Mouse (Mus musculus) heart, embryonic 13.5 days (tissue): ENCODE results near the gene Sdhaf1. TPM values are rescaled to one million over a fixed set of nuclear protein-coding genes. Genes with fewer than 3 reads are reported as not detected.

Experiments used
- ATAC-seq: fragments of 200-750 bp; cut with Nextera tagmentation; 2 replicates; pipeline ENCODE4 v1.8.0; 2017; ENCODE audit warnings: moderate TSS enrichment; ENCODE audit not compliant: insufficient number of reproducible peaks, low FRiP score, low TSS enrichment; ENCODE audit errors: extremely low read depth
- H3K27ac ChIP-seq: fragments of 300-500 bp; sonication (generic); replicated peaks from 2 replicates; pipeline ENCODE4 v1.5.1; 2015; ENCODE audit warnings: moderate library complexity, mild to moderate bottlenecking, inconsistent platforms
- H3K27me3 ChIP-seq: fragments of 300-500 bp; sonication (generic); replicated peaks from 2 replicates; pipeline ENCODE4 v1.6.1; 2015; ENCODE audit warnings: mild to moderate bottlenecking, inconsistent platforms
- H3K36me3 ChIP-seq: fragments of 300-500 bp; sonication (generic); 2 replicates; pipeline ENCODE4 v1.6.1; 2015; ENCODE audit warnings: mild to moderate bottlenecking, inconsistent platforms
- H3K4me1 ChIP-seq: fragments of 300-500 bp; sonication (generic); 2 replicates; pipeline ENCODE4 v1.6.1; 2015; ENCODE audit warnings: inconsistent platforms
- H3K4me2 ChIP-seq: fragments of 300-500 bp; sonication (generic); 2 replicates; pipeline ENCODE4 v1.6.1; 2015; ENCODE audit warnings: inconsistent platforms, mild to moderate bottlenecking, moderate library complexity
- H3K4me3 ChIP-seq: fragments of 300-500 bp; sonication (generic); 2 replicates; pipeline ENCODE4 v1.5.1; 2015; ENCODE audit warnings: moderate library complexity, mild to moderate bottlenecking, inconsistent platforms
- H3K9ac ChIP-seq: fragments of 300-500 bp; sonication (generic); 2 replicates; pipeline ENCODE4 v1.6.1; 2015; ENCODE audit warnings: inconsistent platforms, mild to moderate bottlenecking, moderate library complexity
- H3K9me3 ChIP-seq: fragments of 300-500 bp; sonication (generic); 2 replicates; pipeline ENCODE4 v1.6.1; 2016; ENCODE audit warnings: inconsistent platforms
- WGBS: fragments of 180-500 bp; shearing (Covaris S2); methylation state at CpG from one replicate; pipeline ENCODE4 v1.1.7; 2015; ENCODE audit warnings: mixed read lengths; 5-methylcytosine and 5-hydroxymethylcytosine counted together
- polyA plus RNA-seq: library from polyadenylated mRNA; unstranded; fragments of >200 nt; fragmentation: Nextera tagmentation; extraction: Ambion mirVana; gene quantifications from 2 replicates; pipeline ENCODE4 v1.2.1, GENCODE M21; 2015

The Sdhaf1 gene
- polyA plus RNA-seq, 1 experiment from 2014 or later, result 14.6 TPM

GRCm38 (mm10) chr7:30325364-30325763, 1.7 kb upstream of the Sdhaf1 start:
- ATAC-seq, result no peak
- Histone ChIP-seq H3K36me3 (no peaks in the 10 kb centered on the region), H3K27me3 (no peaks in the 10 kb centered on the region), H3K4me2 (no peak overlapping the region), H3K4me1 (peaks cover 38% of the 10 kb centered on the region), H3K4me3 (no peak overlapping the region), H3K27ac (no peak overlapping the region), H3K9ac (no peak overlapping the region), H3K9me3 (0 out of 2 replicates have a peak, but pooled peaks cover 4% of the 10 kb centered on the region)
- WGBS, result 44% methylated on average over 2 of the region's 2 CpGs

- ATAC-seq, result no peak
- H3K9me3 ChIP-seq, result 0 out of 2 replicates have a peak, but pooled peaks cover 4% of the 10 kb centered on the region
- WGBS, result 79% methylated on average over 5 of the region's 5 CpGs
- no peak overlapping the region for H3K4me3 ChIP-seq
- no peak overlapping the region for H3K27ac ChIP-seq
- H3K27me3 ChIP-seq, result no peaks in the 10 kb centered on the region
- H3K4me2 ChIP-seq, result no peak overlapping the region
- H3K36me3 ChIP-seq, result no peaks in the 10 kb centered on the region
- no peak overlapping the region for H3K9ac ChIP-seq
- peaks cover 38% of the 10 kb centered on the region for H3K4me1 ChIP-seq
Observed at GRCm38 (mm10) chr7:30324300-30324944, 727 bp upstream of the Sdhaf1 start.

- peak overlapping the region; percentile 92 for H3K4me2 ChIP-seq
- H3K36me3 ChIP-seq, result no peaks in the 10 kb centered on the region
- 0 out of 2 replicates have a peak, but pooled peaks cover 4% of the 10 kb centered on the region for H3K9me3 ChIP-seq
- peak overlapping the region; percentile 82 for H3K4me3 ChIP-seq
- H3K27ac ChIP-seq, result peak overlapping the region; percentile 93
- H3K4me1 ChIP-seq, result peaks cover 28% of the 10 kb centered on the region
- WGBS, result 33% methylated on average over 6 of the region's 6 CpGs
- no peaks in the 10 kb centered on the region for H3K27me3 ChIP-seq
- ATAC-seq, result no peak
- H3K9ac ChIP-seq, result peak overlapping the region; percentile 80
Observed at GRCm38 (mm10) chr7:30322865-30323264, 830 bp downstream of the Sdhaf1 start.

- ATAC-seq, result peak; percentile 94
- WGBS, result under 1% methylated on average over 20 of the region's 20 CpGs
- peaks cover 26% of the 10 kb centered on the region for H3K4me1 ChIP-seq
- no peaks in the 10 kb centered on the region for H3K27me3 ChIP-seq
- H3K36me3 ChIP-seq, result no peaks in the 10 kb centered on the region
- H3K9me3 ChIP-seq, result 0 out of 2 replicates have a peak, but pooled peaks cover 4% of the 10 kb centered on the region
- H3K4me3 ChIP-seq, result peak overlapping the region; percentile 82
- peak overlapping the region; percentile 93 for H3K9ac ChIP-seq
- H3K4me2 ChIP-seq, result peak overlapping the region; percentile 92
- H3K27ac ChIP-seq, result peak overlapping the region; percentile 93
Observed at GRCm38 (mm10) chr7:30322285-30322667, 1.4 kb downstream of the Sdhaf1 start.

GRCm38 (mm10) chr7:30321539-30322284, 2.0 kb downstream of the Sdhaf1 start, which contains the start of gene E130208F15Rik:
E130208F15Rik (plus strand) TSS chr7:30321740.
- ATAC-seq, result peak; percentile 12; the same call in 1 of the 2 replicates
- Histone ChIP-seq H3K27ac (peak within 1 kb of the TSS; percentile 93), H3K27me3 (no peaks in the 10 kb centered on the region), H3K4me3 (peak within 1 kb of the TSS; percentile 82), H3K9me3 (0 out of 2 replicates have a peak, but pooled peaks cover 4% of the 10 kb centered on the region), H3K4me1 (peaks cover 21% of the 10 kb centered on the region), H3K9ac (peak within 1 kb of the TSS; percentile 93), H3K4me2 (peak within 1 kb of the TSS; percentile 92), H3K36me3 (peaks cover 3% of the 10 kb centered on the region; the same call in 1 of the 2 replicates)
- under 1% methylated on average over 63 of the region's 63 CpGs for WGBS

GRCm38 (mm10) chr7:30320946-30321345, 2.7 kb downstream of the Sdhaf1 start:
- 0 out of 2 replicates have a peak, but pooled peaks cover 4% of the 10 kb centered on the region for H3K9me3 ChIP-seq
- WGBS, result 78% methylated on average over 2 of the region's 2 CpGs
- H3K4me1 ChIP-seq, result peaks cover 21% of the 10 kb centered on the region
- H3K9ac ChIP-seq, result peak overlapping the region; percentile 93
- H3K36me3 ChIP-seq, result peaks cover 4% of the 10 kb centered on the region; the same call in 1 of the 2 replicates
- H3K27ac ChIP-seq, result no peak overlapping the region
- peak overlapping the region; percentile 82 for H3K4me3 ChIP-seq
- no peaks in the 10 kb centered on the region for H3K27me3 ChIP-seq
- ATAC-seq, result no peak
- peak overlapping the region; percentile 92 for H3K4me2 ChIP-seq

GRCm38 (mm10) chr7:30318142-30318541, 5.6 kb downstream of the Sdhaf1 start:
- Histone ChIP-seq H3K9ac (no peak overlapping the region), H3K4me1 (peaks cover 29% of the 10 kb centered on the region), H3K4me3 (no peak overlapping the region), H3K9me3 (no peaks in the 10 kb centered on the region), H3K36me3 (peaks cover 4% of the 10 kb centered on the region; the same call in 1 of the 2 replicates), H3K4me2 (no peak overlapping the region), H3K27me3 (no peaks in the 10 kb centered on the region), H3K27ac (no peak overlapping the region)
- ATAC-seq, result no peak
- WGBS, result 87% methylated on average over 3 of the region's 3 CpGs

- no peak for ATAC-seq
- H3K4me3 ChIP-seq, result peak overlapping the region; percentile 50
- no peaks in the 10 kb centered on the region for H3K27me3 ChIP-seq
- 70% methylated on average over 13 of the region's 13 CpGs for WGBS
- H3K4me1 ChIP-seq, result peaks cover 15% of the 10 kb centered on the region
- H3K27ac ChIP-seq, result no peak overlapping the region
- H3K9ac ChIP-seq, result no peak overlapping the region
- peaks cover 22% of the 10 kb centered on the region for H3K36me3 ChIP-seq
- H3K4me2 ChIP-seq, result peak overlapping the region; percentile 68
- H3K9me3 ChIP-seq, result no peaks in the 10 kb centered on the region
Observed at GRCm38 (mm10) chr7:30315559-30316529, 7.9 kb downstream of the Sdhaf1 start.

- H3K27me3 ChIP-seq, result no peaks in the 10 kb centered on the region
- under 1% methylated on average over 9 of the region's 9 CpGs for WGBS
- H3K36me3 ChIP-seq, result peaks cover 27% of the 10 kb centered on the region
- H3K9me3 ChIP-seq, result no peaks in the 10 kb centered on the region
- H3K9ac ChIP-seq, result peak within 1 kb of the TSS; percentile 78
- H3K4me3 ChIP-seq, result peak within 1 kb of the TSS; percentile 50
- peak within 1 kb of the TSS; percentile 68 for H3K4me2 ChIP-seq
- ATAC-seq, result no peak; the same call in 1 of the 2 replicates
- peaks cover 17% of the 10 kb centered on the region for H3K4me1 ChIP-seq
- H3K27ac ChIP-seq, result no peak within 1 kb of the TSS
Observed at GRCm38 (mm10) chr7:30314721-30315155, 9.0 kb downstream of the Sdhaf1 start, which contains the start of gene Syne4. Syne4 (plus strand) TSS chr7:30314807.

- Histone ChIP-seq H3K27ac (no peak overlapping the region), H3K4me3 (no peak overlapping the region), H3K4me1 (peaks cover 24% of the 10 kb centered on the region), H3K9me3 (no peaks in the 10 kb centered on the region), H3K4me2 (0 out of 2 replicates have a peak overlapping the region, but pooled peaks have one; percentile 16), H3K27me3 (no peaks in the 10 kb centered on the region), H3K36me3 (peaks cover 27% of the 10 kb centered on the region), H3K9ac (0 out of 2 replicates have a peak overlapping the region, but pooled peaks have one; percentile 14)
- no peak for ATAC-seq
- 32% methylated on average over 27 of the region's 27 CpGs for WGBS
Observed at GRCm38 (mm10) chr7:30313666-30314320, 9.9 kb downstream of the Sdhaf1 start.
